Mouse (Mus musculus): ENCODE measurements at regions not wholly inside any gene's neighbourhood (a gene's known extent, or its start where the extent isn't known, plus 50 kb on each side); places are given as distances from the start of the nearest gene placed in this dataset.
A peak's percentile ranks its signal among the peaks of the same experiment; 100 is the strongest.

GRCm38 (mm10) chr1:61050346-61050745 is 72.6 kb downstream of the Icos start:
- H3K27me3 ChIP-seq, result peaks cover 4% of the 10 kb centered on the region; the same call in 1 of the 2 replicates
- H3K4me1 ChIP-seq, result peaks cover 3% of the 10 kb centered on the region
- no peak overlapping the region for H3K4me2 ChIP-seq
- no peak overlapping the region for H3K9ac ChIP-seq
- H3K36me3 ChIP-seq, result no peaks in the 10 kb centered on the region
- 83% methylated on average over 4 of the region's 4 CpGs for WGBS
- H3K9me3 ChIP-seq, result no peaks in the 10 kb centered on the region
- H3K27ac ChIP-seq, result no peak overlapping the region
- ATAC-seq (ENCODE audit: insufficient number of reproducible peaks, insufficient read depth, low FRiP score, low TSS enrichment, low read depth), result no peak
- H3K4me3 ChIP-seq, result no peak overlapping the region

DNA sequence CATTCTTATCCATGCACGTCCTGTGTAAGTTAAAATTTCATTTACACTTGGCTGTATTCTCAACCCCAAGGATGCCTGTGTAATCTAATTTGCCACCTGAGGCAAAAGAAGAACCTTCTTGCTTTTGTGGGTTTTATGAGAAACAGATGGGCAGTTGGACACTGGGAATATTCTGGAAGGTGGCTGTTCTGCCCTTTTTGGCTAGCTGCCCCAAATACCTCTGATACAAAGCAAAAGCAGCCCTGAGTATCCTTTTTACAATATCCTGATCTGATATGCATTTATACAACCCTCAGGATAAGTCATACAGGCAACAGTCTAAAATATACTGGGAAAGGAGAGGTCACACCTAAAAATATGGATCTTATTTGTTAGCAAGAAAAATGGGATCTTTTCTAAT is 75.9 kb downstream of the Icos start:
- H3K4me1 ChIP-seq, result peaks cover 3% of the 10 kb centered on the region
- no peak for ATAC-seq (ENCODE audit: insufficient number of reproducible peaks, insufficient read depth, low FRiP score, low TSS enrichment, low read depth)

DNA sequence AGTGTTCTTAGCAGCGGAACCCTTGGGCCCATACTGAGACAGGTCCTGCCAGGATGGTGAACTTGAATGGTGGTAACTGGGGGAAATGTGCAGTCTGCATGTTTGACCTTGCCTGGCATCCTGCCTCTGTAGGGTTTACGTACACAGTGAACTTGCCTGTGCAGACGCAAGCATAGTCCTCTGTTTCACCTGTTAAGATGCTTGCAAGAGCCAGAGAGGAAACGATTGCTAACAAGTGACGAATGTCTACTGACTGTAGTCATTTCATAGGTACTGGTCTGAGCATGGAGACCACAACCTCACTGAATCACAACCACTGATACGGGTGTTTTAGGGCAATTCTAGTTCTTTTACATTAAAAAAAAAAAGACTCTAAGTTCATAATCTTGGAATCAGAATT is 76.7 kb downstream of the Icos start:
- Histone ChIP-seq H3K4me3 (no peak overlapping the region), H3K9ac (no peak overlapping the region), H3K9me3 (no peaks in the 10 kb centered on the region), H3K36me3 (no peaks in the 10 kb centered on the region), H3K4me1 (peaks cover 3% of the 10 kb centered on the region), H3K27me3 (peaks cover 4% of the 10 kb centered on the region; the same call in 1 of the 2 replicates), H3K4me2 (no peak overlapping the region), H3K27ac (no peak overlapping the region)
- ATAC-seq (ENCODE audit: insufficient number of reproducible peaks, insufficient read depth, low FRiP score, low TSS enrichment, low read depth), result no peak
- WGBS, result 86% methylated on average over 6 of the region's 6 CpGs

More for the DNA sequence above, 75.9 kb downstream of the Icos start:
- no peaks in the 10 kb centered on the region for H3K36me3 ChIP-seq
- no peak overlapping the region for H3K9ac ChIP-seq
- H3K27me3 ChIP-seq, result peaks cover 4% of the 10 kb centered on the region; the same call in 1 of the 2 replicates
- no peak overlapping the region for H3K4me2 ChIP-seq
- no peak overlapping the region for H3K4me3 ChIP-seq
- no peak overlapping the region for H3K27ac ChIP-seq
- 26% methylated on average over 1 of the region's 1 CpGs for WGBS
- H3K9me3 ChIP-seq, result no peaks in the 10 kb centered on the region

DNA sequence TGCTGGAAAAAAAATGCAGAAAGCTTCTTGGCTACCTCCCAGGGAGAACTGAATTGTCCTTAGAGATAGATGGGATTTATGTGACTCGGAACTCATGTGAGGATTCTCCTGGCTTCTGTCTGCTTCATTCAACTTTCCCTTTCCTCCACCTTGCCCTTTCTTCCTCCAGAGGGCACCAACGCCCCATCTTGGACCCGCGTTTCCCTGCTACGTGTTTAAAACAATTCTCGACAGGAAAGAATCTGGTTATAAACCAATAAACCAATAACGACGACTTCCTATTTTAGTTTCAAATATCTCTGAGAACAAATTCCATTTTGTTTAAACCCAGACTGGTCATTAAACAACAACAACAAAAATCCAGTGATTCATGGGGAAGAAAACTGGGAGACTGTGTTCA is 77.4 kb downstream of the Icos start:
- Histone ChIP-seq H3K27ac (no peak overlapping the region), H3K4me2 (peak overlapping the region; percentile 30), H3K9ac (no peak overlapping the region), H3K27me3 (peaks cover 4% of the 10 kb centered on the region; the same call in 1 of the 2 replicates), H3K4me1 (peaks cover 3% of the 10 kb centered on the region), H3K9me3 (no peaks in the 10 kb centered on the region), H3K4me3 (no peak overlapping the region), H3K36me3 (no peaks in the 10 kb centered on the region)
- WGBS, result 6% methylated on average over 8 of the region's 8 CpGs
- ATAC-seq (ENCODE audit: insufficient number of reproducible peaks, insufficient read depth, low FRiP score, low TSS enrichment, low read depth), result no peak

- H3K4me1 ChIP-seq, result peaks cover 6% of the 10 kb centered on the region; the same call in 1 of the 2 replicates
- no peak for ATAC-seq (ENCODE audit: insufficient number of reproducible peaks, insufficient read depth, low FRiP score, low TSS enrichment, low read depth)
Measured at GRCm38 (mm10) chr1:61059910-61060536, 82.3 kb downstream of the Icos start.

GRCm38 (mm10) chr1:61061892-61062460 is 84.2 kb downstream of the Icos start:
- 37% methylated on average over 3 of the region's 3 CpGs for WGBS
- Histone ChIP-seq H3K9me3 (no peaks in the 10 kb centered on the region), H3K27me3 (no peaks in the 10 kb centered on the region), H3K4me3 (no peak overlapping the region), H3K4me1 (peaks cover 9% of the 10 kb centered on the region; the same call in 1 of the 2 replicates), H3K36me3 (no peaks in the 10 kb centered on the region), H3K4me2 (peak overlapping the region; percentile 28; the same call in 1 of the 2 replicates), H3K9ac (no peak overlapping the region), H3K27ac (peak overlapping the region; percentile 68; the same call in 1 of the 2 replicates)
- no peak for ATAC-seq (ENCODE audit: insufficient number of reproducible peaks, insufficient read depth, low FRiP score, low TSS enrichment, low read depth)

More at GRCm38 (mm10) chr1:61059910-61060536, 82.3 kb downstream of the Icos start:
- H3K9ac ChIP-seq, result no peak overlapping the region
- no peak overlapping the region for H3K4me2 ChIP-seq
- no peak overlapping the region for H3K27ac ChIP-seq
- no peak overlapping the region for H3K4me3 ChIP-seq
- H3K36me3 ChIP-seq, result no peaks in the 10 kb centered on the region
- 48% methylated on average over 11 of the region's 11 CpGs for WGBS
- H3K27me3 ChIP-seq, result no peaks in the 10 kb centered on the region
- no peaks in the 10 kb centered on the region for H3K9me3 ChIP-seq

DNA sequence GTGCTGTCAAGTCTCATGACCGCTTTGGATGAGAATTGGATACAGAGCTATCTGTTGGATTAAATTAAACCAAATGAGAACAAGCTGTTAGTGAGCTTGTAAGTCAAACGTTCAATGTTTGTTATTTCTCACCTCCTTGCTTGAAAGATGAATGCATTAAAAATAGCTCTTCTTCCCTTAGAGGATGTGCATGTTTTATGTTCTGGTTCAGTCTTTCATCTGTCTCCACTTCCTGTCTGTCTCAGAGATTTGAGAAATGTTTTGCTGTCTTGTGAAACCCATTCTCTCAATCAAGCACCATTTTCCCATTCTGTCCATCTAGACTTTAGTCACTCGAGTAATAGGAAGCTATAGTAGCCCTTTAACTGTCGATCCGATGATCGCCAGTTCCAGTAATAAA is 90.4 kb downstream of the Icos start:
- 67% methylated on average over 6 of the region's 6 CpGs for WGBS
- Histone ChIP-seq H3K9me3 (no peaks in the 10 kb centered on the region), H3K4me1 (0 out of 2 replicates have a peak, but pooled peaks cover 3% of the 10 kb centered on the region), H3K27ac (no peak overlapping the region), H3K27me3 (no peaks in the 10 kb centered on the region), H3K4me2 (no peak overlapping the region), H3K9ac (no peak overlapping the region), H3K4me3 (no peak overlapping the region), H3K36me3 (no peaks in the 10 kb centered on the region)
- no peak for ATAC-seq (ENCODE audit: insufficient number of reproducible peaks, insufficient read depth, low FRiP score, low TSS enrichment, low read depth)

DNA sequence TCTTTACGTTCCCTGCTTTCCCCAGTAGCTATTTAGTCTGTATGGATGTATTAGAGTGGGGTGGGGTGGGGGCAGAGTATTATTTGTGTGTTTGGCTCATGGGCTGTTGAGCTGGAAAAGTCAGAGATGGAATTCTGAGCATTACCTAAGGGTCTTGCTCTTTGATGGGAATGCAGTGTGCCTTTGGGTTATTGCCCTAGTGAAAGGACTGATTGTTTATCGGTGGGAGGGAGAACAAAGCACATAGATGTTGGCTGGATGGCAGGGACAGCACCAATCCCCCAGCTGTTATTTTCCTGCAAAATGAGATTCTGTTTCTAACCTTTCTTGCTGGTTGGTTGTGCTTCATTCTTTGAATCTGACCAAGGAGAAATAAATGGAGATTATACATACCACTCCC is 96.4 kb downstream of the Icos start:
- Histone ChIP-seq H3K4me2 (no peak overlapping the region), H3K9me3 (no peaks in the 10 kb centered on the region), H3K9ac (no peak overlapping the region), H3K36me3 (no peaks in the 10 kb centered on the region), H3K4me3 (no peak overlapping the region), H3K4me1 (no peaks in the 10 kb centered on the region), H3K27me3 (no peaks in the 10 kb centered on the region), H3K27ac (no peak overlapping the region)
- WGBS, result 35% methylated on average over 2 of the region's 2 CpGs
- ATAC-seq (ENCODE audit: insufficient number of reproducible peaks, insufficient read depth, low FRiP score, low TSS enrichment, low read depth), result no peak

GRCm38 (mm10) chr1:61075335-61075734 is 97.6 kb downstream of the Icos start:
- Histone ChIP-seq H3K4me3 (no peak overlapping the region), H3K36me3 (no peaks in the 10 kb centered on the region), H3K27me3 (no peaks in the 10 kb centered on the region), H3K4me1 (no peaks in the 10 kb centered on the region), H3K27ac (no peak overlapping the region), H3K9me3 (no peaks in the 10 kb centered on the region), H3K9ac (no peak overlapping the region), H3K4me2 (no peak overlapping the region)
- 78% methylated on average over 1 of the region's 1 CpGs for WGBS
- no peak for ATAC-seq (ENCODE audit: insufficient number of reproducible peaks, insufficient read depth, low FRiP score, low TSS enrichment, low read depth)

DNA sequence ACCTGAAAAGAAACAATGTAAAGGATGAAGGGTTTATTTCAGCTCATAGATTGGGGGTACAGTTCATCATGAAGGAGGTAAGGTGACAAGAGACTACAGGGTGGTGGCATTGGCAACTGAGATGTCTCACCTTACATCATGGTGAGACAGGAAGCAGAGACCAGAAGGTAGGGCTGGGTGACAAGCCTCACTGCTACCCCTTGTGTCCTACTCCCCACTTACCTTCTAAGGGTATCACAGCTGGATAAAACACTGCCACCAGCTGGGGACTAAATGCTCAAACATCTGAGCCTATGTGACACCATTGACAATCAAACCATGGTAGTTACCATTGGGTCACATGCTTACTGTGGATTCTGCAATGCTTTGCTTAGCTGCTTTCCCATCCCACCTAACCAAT is 107.0 kb downstream of the Icos start:
- no peak for ATAC-seq (ENCODE audit: insufficient number of reproducible peaks, insufficient read depth, low FRiP score, low TSS enrichment, low read depth)
- H3K9ac ChIP-seq, result no peak overlapping the region
- H3K4me1 ChIP-seq, result peaks cover 4% of the 10 kb centered on the region; the same call in 1 of the 2 replicates
- H3K27me3 ChIP-seq, result no peaks in the 10 kb centered on the region
- no peak overlapping the region for H3K4me2 ChIP-seq
- H3K9me3 ChIP-seq, result no peaks in the 10 kb centered on the region
- no peak overlapping the region for H3K27ac ChIP-seq
- no peak overlapping the region for H3K4me3 ChIP-seq
- no peaks in the 10 kb centered on the region for H3K36me3 ChIP-seq

- Histone ChIP-seq H3K9me3 (no peaks in the 10 kb centered on the region), H3K4me2 (no peak overlapping the region), H3K27me3 (no peaks in the 10 kb centered on the region), H3K4me3 (no peak overlapping the region), H3K4me1 (no peaks in the 10 kb centered on the region), H3K36me3 (no peaks in the 10 kb centered on the region), H3K27ac (no peak overlapping the region), H3K9ac (no peak overlapping the region)
- ATAC-seq (ENCODE audit: insufficient number of reproducible peaks, insufficient read depth, low FRiP score, low TSS enrichment, low read depth), result no peak
- WGBS, result 77% methylated on average over 5 of the region's 5 CpGs
Measured at GRCm38 (mm10) chr1:61086811-61087210, 109.1 kb downstream of the Icos start.

DNA sequence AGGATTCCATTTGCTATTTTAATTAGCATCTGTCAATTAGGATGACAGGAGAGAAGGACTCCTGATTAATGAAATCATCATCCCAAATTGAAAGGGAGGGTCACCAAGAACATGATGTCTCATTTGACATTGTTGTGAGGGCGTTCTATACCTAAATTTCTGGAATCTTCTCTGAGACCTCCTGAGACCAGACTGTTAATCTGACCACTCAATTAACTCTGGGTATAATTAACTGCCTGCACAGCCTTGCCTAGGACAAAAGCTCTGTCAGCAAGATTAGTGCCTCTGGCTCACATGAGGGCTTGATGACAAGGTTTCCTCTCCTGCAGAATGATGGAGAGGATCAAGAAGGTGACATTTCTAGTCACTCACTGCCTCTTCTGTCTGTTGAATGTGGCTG is 113.1 kb downstream of the Icos start:
- Histone ChIP-seq H3K27me3 (no peaks in the 10 kb centered on the region), H3K9me3 (no peaks in the 10 kb centered on the region), H3K9ac (no peak overlapping the region), H3K4me1 (peaks cover under 1% of the 10 kb centered on the region; the same call in 1 of the 2 replicates), H3K36me3 (no peaks in the 10 kb centered on the region), H3K4me2 (no peak overlapping the region), H3K27ac (no peak overlapping the region), H3K4me3 (no peak overlapping the region)
- ATAC-seq (ENCODE audit: insufficient number of reproducible peaks, insufficient read depth, low FRiP score, low TSS enrichment, low read depth), result no peak
- 61% methylated on average over 1 of the region's 1 CpGs for WGBS

Data from embryonic facial prominence, embryonic 13.5 days (tissue).